Mouse (Mus musculus): ENCODE data around the gene Pnpla3. TPM values are rescaled to one million over a fixed set of nuclear protein-coding genes. Genes with fewer than 3 reads are reported as not detected.

The Pnpla3 gene
- 2.7 and 3.0 TPM in 2 replicates for polyA plus RNA-seq (2016; fragmentation: Nextera tagmentation; extraction: Ambion mirVana)

GRCm38 (mm10) chr15:84167600-84167999, at the start of gene Pnpla3:
Gene Pnpla3 (plus strand): TSS chr15:84167837.
- Histone ChIP-seq H3K9me3 (replicated peaks) (no peaks in the 10 kb centered on the region), H3K4me3 (peak within 1 kb of the TSS; percentile 56), H3K9ac (peak within 1 kb of the TSS; percentile 69), H3K36me3 (no peaks in the 10 kb centered on the region), H3K27me3 (peaks cover 15% of the 10 kb centered on the region), H3K4me1 (peaks cover 13% of the 10 kb centered on the region), H3K27ac (peak within 1 kb of the TSS; percentile 49), H3K4me2 (replicated peaks) (peak within 1 kb of the TSS; percentile 98)
- 0% methylated on average over 28 of the region's 28 CpGs for WGBS
- peak; percentile 97 for ATAC-seq (ENCODE audit: low FRiP score)

GRCm38 (mm10) chr15:84120612-84121011, 47.0 kb upstream of the Pnpla3 start:
- Histone ChIP-seq H3K9me3 (replicated peaks) (no peaks in the 10 kb centered on the region), H3K27me3 (no peaks in the 10 kb centered on the region), H3K4me2 (replicated peaks) (no peak overlapping the region), H3K4me3 (no peak overlapping the region), H3K27ac (no peak overlapping the region), H3K4me1 (no peaks in the 10 kb centered on the region), H3K36me3 (no peaks in the 10 kb centered on the region), H3K9ac (no peak overlapping the region)
- ATAC-seq (ENCODE audit: low FRiP score): no peak
- 26% methylated on average over 6 of the region's 6 CpGs for WGBS

- no peak for ATAC-seq (ENCODE audit: low FRiP score)
- Histone ChIP-seq H3K36me3 (no peaks in the 10 kb centered on the region), H3K27me3 (no peaks in the 10 kb centered on the region), H3K9me3 (replicated peaks) (no peaks in the 10 kb centered on the region), H3K4me3 (no peak overlapping the region), H3K27ac (no peak overlapping the region), H3K4me1 (no peaks in the 10 kb centered on the region), H3K4me2 (replicated peaks) (no peak overlapping the region), H3K9ac (no peak overlapping the region)
- WGBS: 83% methylated on average over 7 of the region's 7 CpGs
Measured at GRCm38 (mm10) chr15:84121036-84121435, 46.6 kb upstream of the Pnpla3 start.

GRCm38 (mm10) chr15:84123075-84123474, 44.6 kb upstream of the Pnpla3 start, which contains the start of gene Pnpla5:
Gene Pnpla5 (minus strand): TSS chr15:84123175.
- Histone ChIP-seq H3K9ac (no peak within 1 kb of the TSS), H3K9me3 (replicated peaks) (no peaks in the 10 kb centered on the region), H3K27ac (no peak within 1 kb of the TSS), H3K36me3 (no peaks in the 10 kb centered on the region), H3K4me3 (no peak within 1 kb of the TSS), H3K27me3 (no peaks in the 10 kb centered on the region), H3K4me1 (no peaks in the 10 kb centered on the region), H3K4me2 (replicated peaks) (no peak within 1 kb of the TSS)
- WGBS: 77% methylated on average over 8 of the region's 8 CpGs
- no peak for ATAC-seq (ENCODE audit: low FRiP score)

- Histone ChIP-seq H3K36me3 (no peaks in the 10 kb centered on the region), H3K4me1 (no peaks in the 10 kb centered on the region), H3K4me2 (replicated peaks) (no peak overlapping the region), H3K27ac (no peak overlapping the region), H3K4me3 (no peak overlapping the region), H3K9ac (no peak overlapping the region), H3K9me3 (replicated peaks) (no peaks in the 10 kb centered on the region), H3K27me3 (no peaks in the 10 kb centered on the region)
- WGBS: 66% methylated on average over 7 of the region's 7 CpGs
- no peak for ATAC-seq (ENCODE audit: low FRiP score)
Measured at GRCm38 (mm10) chr15:84124086-84124485, 43.6 kb upstream of the Pnpla3 start.

GRCm38 (mm10) chr15:84126447-84126846, 41.2 kb upstream of the Pnpla3 start:
- no peaks in the 10 kb centered on the region for H3K9me3 ChIP-seq (replicated peaks)
- H3K4me2 ChIP-seq (replicated peaks): no peak overlapping the region
- no peaks in the 10 kb centered on the region for H3K4me1 ChIP-seq
- H3K36me3 ChIP-seq: no peaks in the 10 kb centered on the region
- ATAC-seq (ENCODE audit: low FRiP score): no peak
- no peak overlapping the region for H3K27ac ChIP-seq
- WGBS: 66% methylated on average over 4 of the region's 4 CpGs
- no peak overlapping the region for H3K9ac ChIP-seq
- no peaks in the 10 kb centered on the region for H3K27me3 ChIP-seq
- H3K4me3 ChIP-seq: no peak overlapping the region

- H3K4me1 ChIP-seq: no peaks in the 10 kb centered on the region
- ATAC-seq (ENCODE audit: low FRiP score): no peak
- no peaks in the 10 kb centered on the region for H3K36me3 ChIP-seq
- no peaks in the 10 kb centered on the region for H3K9me3 ChIP-seq (replicated peaks)
- no peak overlapping the region for H3K4me3 ChIP-seq
- H3K27ac ChIP-seq: no peak overlapping the region
- H3K4me2 ChIP-seq (replicated peaks): no peak overlapping the region
- 37% methylated on average over 5 of the region's 5 CpGs for WGBS
- no peaks in the 10 kb centered on the region for H3K27me3 ChIP-seq
- H3K9ac ChIP-seq: no peak overlapping the region; the same call in 1 of the 2 replicates
Measured at GRCm38 (mm10) chr15:84126871-84127270, 40.8 kb upstream of the Pnpla3 start.

- no peaks in the 10 kb centered on the region for H3K9me3 ChIP-seq (replicated peaks)
- no peak overlapping the region for H3K4me2 ChIP-seq (replicated peaks)
- H3K9ac ChIP-seq: no peak overlapping the region
- no peaks in the 10 kb centered on the region for H3K36me3 ChIP-seq
- no peaks in the 10 kb centered on the region for H3K27me3 ChIP-seq
- H3K4me1 ChIP-seq: 0 out of 2 replicates have a peak, but pooled peaks cover under 1% of the 10 kb centered on the region
- H3K4me3 ChIP-seq: no peak overlapping the region
- no peak overlapping the region for H3K27ac ChIP-seq
- no peak for ATAC-seq (ENCODE audit: low FRiP score)
- 74% methylated on average over 16 of the region's 16 CpGs for WGBS
Measured at GRCm38 (mm10) chr15:84131096-84131786, 36.4 kb upstream of the Pnpla3 start.

- Histone ChIP-seq H3K27ac (no peak overlapping the region), H3K9ac (no peak overlapping the region), H3K4me2 (replicated peaks) (no peak overlapping the region), H3K9me3 (replicated peaks) (no peaks in the 10 kb centered on the region), H3K4me3 (no peak overlapping the region), H3K36me3 (no peaks in the 10 kb centered on the region), H3K4me1 (peaks cover 8% of the 10 kb centered on the region), H3K27me3 (no peaks in the 10 kb centered on the region)
- 94% methylated on average over 7 of the region's 7 CpGs for WGBS
- no peak for ATAC-seq (ENCODE audit: low FRiP score)
Measured at GRCm38 (mm10) chr15:84131971-84132370, 35.7 kb upstream of the Pnpla3 start.

GRCm38 (mm10) chr15:84133440-84133839, 34.2 kb upstream of the Pnpla3 start:
- ATAC-seq (ENCODE audit: low FRiP score): no peak
- H3K27me3 ChIP-seq: no peaks in the 10 kb centered on the region
- peaks cover 12% of the 10 kb centered on the region for H3K4me1 ChIP-seq
- 83% methylated on average over 4 of the region's 4 CpGs for WGBS
- H3K36me3 ChIP-seq: no peaks in the 10 kb centered on the region
- H3K9me3 ChIP-seq (replicated peaks): no peaks in the 10 kb centered on the region
- no peak overlapping the region for H3K27ac ChIP-seq
- no peak overlapping the region for H3K4me3 ChIP-seq
- H3K4me2 ChIP-seq (replicated peaks): no peak overlapping the region
- no peak overlapping the region for H3K9ac ChIP-seq

- no peak overlapping the region for H3K4me3 ChIP-seq
- no peaks in the 10 kb centered on the region for H3K9me3 ChIP-seq (replicated peaks)
- H3K9ac ChIP-seq: no peak overlapping the region
- no peaks in the 10 kb centered on the region for H3K27me3 ChIP-seq
- H3K4me1 ChIP-seq: peaks cover 14% of the 10 kb centered on the region
- no peak overlapping the region for H3K27ac ChIP-seq
- H3K36me3 ChIP-seq: no peaks in the 10 kb centered on the region
- 92% methylated on average over 5 of the region's 5 CpGs for WGBS
- no peak overlapping the region for H3K4me2 ChIP-seq (replicated peaks)
- ATAC-seq (ENCODE audit: low FRiP score): no peak
Measured at GRCm38 (mm10) chr15:84135472-84135871, 32.2 kb upstream of the Pnpla3 start.

- Histone ChIP-seq H3K27ac (no peak overlapping the region), H3K4me3 (no peak overlapping the region), H3K9me3 (replicated peaks) (no peaks in the 10 kb centered on the region), H3K36me3 (no peaks in the 10 kb centered on the region), H3K4me1 (peaks cover 16% of the 10 kb centered on the region), H3K9ac (no peak overlapping the region), H3K27me3 (no peaks in the 10 kb centered on the region), H3K4me2 (replicated peaks) (no peak overlapping the region)
- 21% methylated on average over 12 of the region's 12 CpGs for WGBS
- no peak for ATAC-seq (ENCODE audit: low FRiP score)
Measured at GRCm38 (mm10) chr15:84136473-84137415, 30.9 kb upstream of the Pnpla3 start.

Measured in hindbrain, embryonic 12.5 days (tissue).